Mouse (Mus musculus) embryo, embryonic 11.5 days (tissue): ENCODE data around the gene Rnf150.

Experiments
- DNase-seq: peaks from one replicate; pipeline ENCODE4 v3.0.0-alpha.2; 2012; ENCODE audit warnings: low read depth, low spot score

Gene Rnf150

GRCm38 (mm10) chr8:82889062-82889720 lies 26.0 kb downstream of the Rnf150 start:
- DNase-seq = no peak

- no peak for DNase-seq
Observed at GRCm38 (mm10) chr8:82895091-82895490, 31.9 kb downstream of the Rnf150 start.

GRCm38 (mm10) chr8:82896796-82897195 lies 33.6 kb downstream of the Rnf150 start:
- no peak for DNase-seq

GRCm38 (mm10) chr8:82897628-82898458 lies 34.7 kb downstream of the Rnf150 start:
- DNase-seq = no peak

- DNase-seq = no peak
Observed at GRCm38 (mm10) chr8:82898459-82898841, 35.3 kb downstream of the Rnf150 start.

GRCm38 (mm10) chr8:82900958-82901357 lies 37.8 kb downstream of the Rnf150 start:
- no peak for DNase-seq

- DNase-seq = no peak
Observed at GRCm38 (mm10) chr8:82901549-82902138, 38.5 kb downstream of the Rnf150 start.

GRCm38 (mm10) chr8:82903497-82903896 lies 40.3 kb downstream of the Rnf150 start:
- DNase-seq = no peak

GRCm38 (mm10) chr8:82907271-82907670 lies 44.1 kb downstream of the Rnf150 start:
- no peak for DNase-seq

GRCm38 (mm10) chr8:82911436-82911835 lies 48.3 kb downstream of the Rnf150 start:
- DNase-seq = no peak

GRCm38 (mm10) chr8:82912282-82912681 lies 49.1 kb downstream of the Rnf150 start:
- no peak for DNase-seq

- no peak for DNase-seq
Observed at GRCm38 (mm10) chr8:82914543-82914942, 51.4 kb downstream of the Rnf150 start.

- DNase-seq = no peak
Observed at GRCm38 (mm10) chr8:82916851-82917539, 53.8 kb downstream of the Rnf150 start.

- no peak for DNase-seq
Observed at GRCm38 (mm10) chr8:82917540-82918316, 54.6 kb downstream of the Rnf150 start.

GRCm38 (mm10) chr8:82919676-82920075 lies 56.5 kb downstream of the Rnf150 start:
- DNase-seq = no peak

- DNase-seq = no peak
Observed at GRCm38 (mm10) chr8:82920124-82920523, 57.0 kb downstream of the Rnf150 start.

GRCm38 (mm10) chr8:82925286-82925685 lies 62.1 kb downstream of the Rnf150 start:
- no peak for DNase-seq

GRCm38 (mm10) chr8:82926518-82926917 lies 63.4 kb downstream of the Rnf150 start:
- DNase-seq = no peak

- DNase-seq = no peak
Observed at GRCm38 (mm10) chr8:82931554-82931953, 68.4 kb downstream of the Rnf150 start.

- no peak for DNase-seq
Observed at GRCm38 (mm10) chr8:82936162-82936561, 73.0 kb downstream of the Rnf150 start.

GRCm38 (mm10) chr8:82936866-82937265 lies 73.7 kb downstream of the Rnf150 start:
- no peak for DNase-seq
